Mouse (Mus musculus): ENCODE results near the gene Ext2. TPM values are rescaled to one million over a fixed set of nuclear protein-coding genes. Genes with fewer than 3 reads are reported as not detected.

The Ext2 gene
- polyA plus RNA-seq, 1 experiment: not detected

DNA sequence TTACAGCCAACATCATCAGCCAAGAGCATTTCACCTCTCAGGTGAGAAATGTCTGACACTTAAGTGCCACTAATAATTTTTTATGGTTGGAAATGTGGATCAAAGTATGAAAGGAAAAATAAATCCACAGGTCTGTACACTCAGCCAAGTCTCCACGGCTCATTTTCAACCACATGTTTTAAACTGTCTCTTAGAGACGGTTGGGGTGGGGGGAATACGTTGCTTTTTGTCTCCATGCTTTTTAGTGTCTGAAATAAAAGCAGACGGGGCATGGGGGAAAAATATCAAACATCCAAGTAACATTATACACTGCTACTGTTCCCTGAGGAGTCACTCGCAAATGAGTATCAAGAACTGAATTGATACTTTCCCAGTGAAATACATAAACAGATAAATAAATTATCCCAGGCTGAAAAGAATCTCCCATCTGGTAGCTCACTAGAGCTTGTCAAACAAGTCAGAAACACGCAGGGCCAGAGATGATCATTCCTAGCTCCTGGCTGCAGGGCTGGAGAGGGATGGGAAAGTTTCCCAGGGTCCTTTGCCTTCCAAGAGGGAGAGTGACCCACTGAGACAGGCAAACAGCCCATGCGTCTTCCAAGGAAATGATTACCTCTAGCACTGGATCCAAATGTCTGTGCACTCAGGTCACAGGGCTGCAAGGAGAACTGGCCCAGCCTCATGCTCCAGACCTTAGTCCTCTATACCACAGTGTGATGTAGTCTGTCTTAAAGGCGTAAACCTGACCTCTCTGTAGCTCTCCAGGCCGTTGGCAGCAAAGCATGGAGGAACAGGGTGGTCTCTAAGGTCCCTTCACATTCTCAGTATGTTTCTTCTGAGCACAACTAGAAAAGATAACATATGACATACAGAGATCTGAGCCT, 102.3 kb downstream of the Ext2 start:
- H3K4me1 ChIP-seq (ENCODE audit: control insufficient read depth, insufficient read depth, low read length): no peaks in the 10 kb centered on the region
- no peak overlapping the region for H3K4me3 ChIP-seq (ENCODE audit: insufficient read depth, low read depth, low read length)
- 70% methylated on average over 9 of the region's 9 CpGs for WGBS
- TF ChIP-seq POLR2A (IDR thresholded peaks at IDR 0.05; ENCODE audit: insufficient read depth, low read depth, low read length): no peak
- TF ChIP-seq CTCF (IDR thresholded peaks at IDR 0.05; ENCODE audit: insufficient read depth, low read depth, low read length): no peak
- no peak overlapping the region for H3K27ac ChIP-seq (ENCODE audit: insufficient read depth, low read depth, low read length)

DNA sequence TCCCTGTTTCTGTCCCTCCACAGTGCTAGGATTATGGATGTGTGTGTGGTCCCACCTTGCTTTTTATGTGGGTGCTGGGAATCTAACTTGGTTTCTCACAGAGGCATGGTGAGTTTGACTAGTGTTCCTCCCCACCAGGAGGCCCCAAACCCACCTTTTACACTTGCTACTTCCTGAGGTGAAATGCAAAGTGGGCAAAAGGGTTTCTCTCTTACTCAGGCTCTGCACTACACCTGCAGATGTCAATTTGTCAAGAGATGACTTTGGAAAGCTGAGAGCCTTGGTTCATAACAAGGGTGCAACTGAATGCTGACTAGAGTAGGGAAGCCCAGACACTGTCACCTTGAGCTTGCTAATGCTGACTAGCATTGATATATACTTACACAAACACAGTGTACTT, 109.1 kb downstream of the Ext2 start:
- Histone ChIP-seq H3K27ac (ENCODE audit: insufficient read depth, low read depth, low read length) (no peak overlapping the region), H3K4me3 (ENCODE audit: insufficient read depth, low read depth, low read length) (no peak overlapping the region), H3K4me1 (ENCODE audit: control insufficient read depth, insufficient read depth, low read length) (peaks cover 3% of the 10 kb centered on the region)
- TF ChIP-seq POLR2A (IDR thresholded peaks at IDR 0.05; ENCODE audit: insufficient read depth, low read depth, low read length) (no peak), CTCF (IDR thresholded peaks at IDR 0.05; ENCODE audit: insufficient read depth, low read depth, low read length) (no peak)

DNA sequence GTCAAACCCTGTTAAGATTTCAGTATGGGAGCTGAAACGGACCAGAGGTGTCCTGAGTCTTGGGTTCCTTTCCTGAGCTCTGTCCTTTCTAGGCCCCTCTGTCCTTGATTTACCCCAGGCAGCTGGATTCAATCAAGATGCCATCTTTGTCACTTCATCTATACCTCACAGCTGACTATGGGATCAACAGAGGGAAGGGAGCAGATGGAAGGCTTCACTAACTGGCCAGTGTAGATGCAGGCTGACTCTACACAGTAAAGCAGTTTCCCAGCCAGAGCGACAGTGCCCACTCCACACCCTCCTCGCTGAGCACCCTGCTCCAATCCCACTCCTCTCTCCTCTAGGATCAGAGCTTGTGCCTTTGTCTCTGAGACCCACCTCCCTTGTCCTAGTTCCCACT, 110.9 kb downstream of the Ext2 start:
- Histone ChIP-seq H3K27ac (ENCODE audit: insufficient read depth, low read depth, low read length) (no peak overlapping the region), H3K4me1 (ENCODE audit: control insufficient read depth, insufficient read depth, low read length) (peaks cover 10% of the 10 kb centered on the region), H3K4me3 (ENCODE audit: insufficient read depth, low read depth, low read length) (no peak overlapping the region)
- over 99% methylated on average over 3 of the region's 3 CpGs for WGBS
- no peak for TF ChIP-seq CTCF (IDR thresholded peaks at IDR 0.05; ENCODE audit: insufficient read depth, low read depth, low read length)
- no peak for TF ChIP-seq POLR2A (IDR thresholded peaks at IDR 0.05; ENCODE audit: insufficient read depth, low read depth, low read length)

DNA sequence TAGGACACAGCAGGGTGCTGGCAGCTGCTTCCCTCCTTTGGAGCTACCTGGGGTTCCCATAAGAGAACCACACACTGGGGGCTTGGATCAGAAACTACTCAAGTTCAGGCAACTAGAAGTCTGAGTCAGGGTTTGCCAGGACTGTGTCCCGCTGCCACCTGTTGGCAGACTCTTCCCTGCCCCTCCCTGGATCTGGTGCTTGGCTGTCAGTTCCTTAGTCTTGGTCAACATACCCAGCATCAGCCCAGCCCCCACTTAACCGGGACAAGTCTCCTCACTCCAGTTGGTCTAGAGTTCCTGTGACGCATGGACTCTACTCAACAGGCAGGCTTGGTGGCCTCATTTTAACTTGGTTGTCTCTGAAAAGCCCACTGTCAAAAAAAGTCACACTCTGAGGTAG, 112.7 kb downstream of the Ext2 start:
- no peak overlapping the region for H3K4me3 ChIP-seq (ENCODE audit: insufficient read depth, low read depth, low read length)
- H3K4me1 ChIP-seq (ENCODE audit: control insufficient read depth, insufficient read depth, low read length): peaks cover 10% of the 10 kb centered on the region
- no peak for TF ChIP-seq CTCF (IDR thresholded peaks at IDR 0.05; ENCODE audit: insufficient read depth, low read depth, low read length)
- no peak for TF ChIP-seq POLR2A (IDR thresholded peaks at IDR 0.05; ENCODE audit: insufficient read depth, low read depth, low read length)
- 82% methylated on average over 3 of the region's 3 CpGs for WGBS
- no peak overlapping the region for H3K27ac ChIP-seq (ENCODE audit: insufficient read depth, low read depth, low read length)

DNA sequence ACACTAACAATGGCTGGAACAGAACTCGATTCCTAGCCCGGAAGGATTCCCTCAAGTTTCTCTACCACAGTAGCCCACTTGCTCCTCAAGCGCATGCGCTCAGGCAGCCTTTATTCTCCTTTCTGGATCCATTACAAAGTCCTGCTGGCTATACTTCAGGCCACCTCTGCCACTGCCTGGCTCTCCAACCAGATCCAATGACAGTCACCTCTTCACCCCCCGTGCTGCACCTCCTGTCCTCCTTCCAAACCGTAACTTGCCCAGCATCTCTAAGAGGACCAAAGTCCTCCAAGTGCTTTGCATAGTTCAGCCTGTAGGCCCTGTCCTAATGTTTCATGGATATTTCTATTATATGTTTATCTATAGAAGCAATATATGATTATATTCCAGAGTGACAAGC, 113.1 kb downstream of the Ext2 start:
- Histone ChIP-seq H3K4me1 (ENCODE audit: control insufficient read depth, insufficient read depth, low read length) (peaks cover 10% of the 10 kb centered on the region), H3K27ac (ENCODE audit: insufficient read depth, low read depth, low read length) (no peak overlapping the region), H3K4me3 (ENCODE audit: insufficient read depth, low read depth, low read length) (no peak overlapping the region)
- WGBS: 93% methylated on average over 6 of the region's 6 CpGs
- TF ChIP-seq POLR2A (IDR thresholded peaks at IDR 0.05; ENCODE audit: insufficient read depth, low read depth, low read length) (no peak), CTCF (IDR thresholded peaks at IDR 0.05; ENCODE audit: insufficient read depth, low read depth, low read length) (no peak)

DNA sequence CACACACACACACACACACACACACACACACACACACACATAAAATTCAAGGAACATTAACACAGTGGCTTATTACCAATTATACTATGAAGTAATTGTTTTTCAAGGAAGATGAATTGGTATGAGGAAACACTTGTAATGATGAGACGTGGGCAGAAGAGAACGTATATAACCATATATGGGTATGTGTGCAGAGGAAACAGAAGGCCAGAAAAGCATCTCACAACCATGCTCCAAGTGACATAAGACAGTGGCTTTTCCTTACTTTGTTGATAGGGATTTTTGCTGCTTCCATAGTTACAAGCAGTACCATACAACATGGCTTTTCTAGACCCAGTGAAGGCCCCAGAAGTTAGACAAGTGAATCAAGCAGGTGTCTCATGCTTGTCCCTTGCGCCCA, 115.5 kb downstream of the Ext2 start:
- no peak overlapping the region for H3K27ac ChIP-seq (ENCODE audit: insufficient read depth, low read depth, low read length)
- TF ChIP-seq POLR2A (IDR thresholded peaks at IDR 0.05; ENCODE audit: insufficient read depth, low read depth, low read length): no peak
- no peak for TF ChIP-seq CTCF (IDR thresholded peaks at IDR 0.05; ENCODE audit: insufficient read depth, low read depth, low read length)
- 89% methylated on average over 3 of the region's 3 CpGs for WGBS

DNA sequence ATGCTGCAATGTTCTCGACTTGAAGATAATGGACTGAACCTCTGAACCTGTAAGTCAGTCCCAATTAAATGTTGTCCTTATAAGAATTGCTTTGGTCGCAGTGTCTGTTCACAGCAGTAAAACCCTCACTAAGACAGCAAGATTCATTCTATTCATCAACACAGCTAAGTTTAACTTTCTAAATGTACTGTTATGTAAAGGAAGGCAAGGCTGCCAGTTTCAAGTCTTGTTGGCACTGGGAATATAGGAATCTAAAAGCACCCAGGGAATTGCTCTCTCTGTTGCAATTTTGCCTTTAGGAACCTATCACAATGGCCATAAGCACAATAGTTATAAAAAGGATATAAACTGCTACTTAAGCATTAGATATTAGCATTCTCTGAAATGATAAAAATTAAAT, 116.0 kb downstream of the Ext2 start:
- WGBS: 93% methylated on average over 2 of the region's 2 CpGs
- no peak for TF ChIP-seq POLR2A (IDR thresholded peaks at IDR 0.05; ENCODE audit: insufficient read depth, low read depth, low read length)
- no peak for TF ChIP-seq CTCF (IDR thresholded peaks at IDR 0.05; ENCODE audit: insufficient read depth, low read depth, low read length)
- Histone ChIP-seq H3K4me3 (ENCODE audit: insufficient read depth, low read depth, low read length) (no peak overlapping the region), H3K4me1 (ENCODE audit: control insufficient read depth, insufficient read depth, low read length) (peaks cover 10% of the 10 kb centered on the region), H3K27ac (ENCODE audit: insufficient read depth, low read depth, low read length) (no peak overlapping the region)

More for the DNA sequence above, 115.5 kb downstream of the Ext2 start:
- Histone ChIP-seq H3K4me3 (ENCODE audit: insufficient read depth, low read depth, low read length) (no peak overlapping the region), H3K4me1 (ENCODE audit: control insufficient read depth, insufficient read depth, low read length) (peaks cover 10% of the 10 kb centered on the region)

DNA sequence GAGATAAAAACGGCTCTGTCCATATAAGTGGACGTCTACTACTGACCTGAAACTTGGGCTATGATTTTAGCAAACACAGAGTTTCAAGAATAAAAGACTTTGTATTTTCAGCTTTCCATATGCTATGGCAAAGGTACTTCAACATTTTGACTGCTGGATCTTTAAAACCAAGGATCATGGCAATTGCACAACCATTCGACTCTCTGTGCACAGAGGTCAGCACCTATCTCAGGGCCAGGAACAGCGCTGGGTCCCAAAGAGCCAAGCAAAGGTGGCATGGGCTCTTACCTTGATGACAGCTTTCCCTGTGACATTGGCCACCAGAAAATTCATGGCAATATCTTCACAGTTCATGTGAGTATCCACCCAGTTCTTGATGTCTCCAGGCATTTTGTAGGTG, 118.2 kb downstream of the Ext2 start:
- Histone ChIP-seq H3K4me1 (ENCODE audit: control insufficient read depth, insufficient read depth, low read length) (peaks cover 10% of the 10 kb centered on the region), H3K27ac (ENCODE audit: insufficient read depth, low read depth, low read length) (no peak overlapping the region), H3K4me3 (ENCODE audit: insufficient read depth, low read depth, low read length) (no peak overlapping the region)
- no peak for TF ChIP-seq POLR2A (IDR thresholded peaks at IDR 0.05; ENCODE audit: insufficient read depth, low read depth, low read length)
- TF ChIP-seq CTCF (IDR thresholded peaks at IDR 0.05; ENCODE audit: insufficient read depth, low read depth, low read length): no peak
- WGBS: 93% methylated on average over 4 of the region's 4 CpGs

DNA sequence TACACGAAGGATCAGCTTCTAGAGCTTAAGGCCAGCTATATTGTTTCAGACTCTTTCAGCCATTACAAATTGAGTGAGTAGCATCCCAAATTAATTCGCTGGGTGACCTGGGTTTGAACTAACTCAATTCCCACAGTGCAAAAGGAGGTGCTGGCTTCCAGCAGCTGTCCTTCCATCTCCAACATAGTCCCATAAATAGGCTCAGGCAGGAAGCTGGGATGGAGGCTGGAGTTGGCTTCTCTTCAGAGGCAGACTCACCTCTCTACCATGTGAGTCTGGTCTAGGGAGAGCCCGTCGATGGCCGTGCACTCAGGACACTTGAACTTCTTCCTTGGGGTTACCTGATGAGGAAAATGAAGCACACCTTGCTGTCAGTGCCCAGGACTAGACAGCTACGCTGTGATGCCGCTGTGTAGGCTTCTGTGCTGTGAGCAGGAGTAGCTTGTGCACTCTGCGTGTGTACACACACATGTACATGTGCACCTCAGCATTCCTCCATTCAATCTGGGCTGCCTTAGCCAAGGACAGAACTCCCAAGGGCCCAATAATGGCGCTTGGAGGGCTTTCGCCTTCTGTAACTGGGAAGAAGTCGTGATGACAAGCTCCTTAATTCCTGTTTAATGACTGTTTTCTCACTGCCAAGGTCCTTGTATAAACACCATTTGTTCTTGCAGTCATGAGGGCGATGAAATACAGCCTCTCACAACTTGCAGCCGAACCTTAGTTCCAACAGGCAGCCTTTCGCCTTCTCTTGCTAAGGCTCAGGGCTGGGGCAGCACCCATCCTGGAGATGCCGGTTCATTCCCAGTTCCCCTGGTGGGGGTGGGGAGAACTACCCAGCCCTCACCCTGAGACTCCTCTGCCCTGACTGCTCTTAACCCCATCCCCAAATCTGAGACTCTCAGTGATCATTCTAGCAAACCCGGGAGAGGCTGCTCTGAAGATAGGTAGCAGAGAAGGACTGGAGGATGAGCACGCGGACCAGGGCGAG, 119.1 kb downstream of the Ext2 start:
- H3K4me3 ChIP-seq (ENCODE audit: insufficient read depth, low read depth, low read length): no peak overlapping the region
- H3K4me1 ChIP-seq (ENCODE audit: control insufficient read depth, insufficient read depth, low read length): peaks cover 7% of the 10 kb centered on the region
- WGBS: 84% methylated on average over 19 of the region's 19 CpGs
- TF ChIP-seq CTCF (IDR thresholded peaks at IDR 0.05; ENCODE audit: insufficient read depth, low read depth, low read length) (no peak), POLR2A (IDR thresholded peaks at IDR 0.05; ENCODE audit: insufficient read depth, low read depth, low read length) (no peak)
- no peak overlapping the region for H3K27ac ChIP-seq (ENCODE audit: insufficient read depth, low read depth, low read length)

All from olfactory bulb, adult 2 months (tissue).